Mouse (Mus musculus): ENCODE data around the gene Impdh2. TPM values are rescaled to one million over a fixed set of nuclear protein-coding genes. Genes with fewer than 3 reads are reported as not detected.

Gene Impdh2
- polyA plus RNA-seq (2014; fragmentation: Illumina TruSeq; extraction: RNeasy Lipid Tissue Mini Kit (QIAGEN cat#74804); ENCODE audit: low read depth, low replicate concordance): 69.1 TPM

DNA sequence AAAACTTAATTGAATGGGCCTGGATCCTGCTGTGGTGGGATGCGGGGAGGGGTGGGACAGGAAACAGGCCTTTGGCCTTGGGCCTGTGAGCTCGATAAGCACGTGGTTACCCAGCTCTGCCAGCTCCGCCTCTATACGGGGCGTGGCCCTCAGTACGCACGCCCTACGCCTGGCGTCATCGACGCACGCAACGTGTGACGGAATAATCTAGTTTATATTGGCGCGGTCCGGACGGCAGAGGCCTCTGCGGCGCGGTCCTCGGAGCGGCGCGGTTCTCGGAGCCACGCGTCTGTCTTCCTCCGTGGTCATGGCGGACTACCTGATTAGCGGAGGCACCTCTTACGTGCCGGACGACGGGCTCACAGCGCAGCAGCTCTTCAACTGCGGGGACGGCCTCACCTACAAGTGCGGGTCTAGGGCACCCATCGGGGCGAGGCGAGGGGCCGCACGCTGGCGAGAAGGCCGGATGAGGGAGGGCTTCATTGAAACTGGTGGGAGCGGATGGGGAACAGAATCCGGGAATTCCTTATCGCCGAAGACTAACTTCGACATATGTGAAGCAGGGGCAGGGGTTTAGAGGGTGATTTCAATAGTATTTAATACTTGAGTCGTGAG lies at the start of gene Impdh2:
TSS of gene Impdh2 (plus strand) at position 60 of the 615 bp plus-strand sequence.

DNA sequence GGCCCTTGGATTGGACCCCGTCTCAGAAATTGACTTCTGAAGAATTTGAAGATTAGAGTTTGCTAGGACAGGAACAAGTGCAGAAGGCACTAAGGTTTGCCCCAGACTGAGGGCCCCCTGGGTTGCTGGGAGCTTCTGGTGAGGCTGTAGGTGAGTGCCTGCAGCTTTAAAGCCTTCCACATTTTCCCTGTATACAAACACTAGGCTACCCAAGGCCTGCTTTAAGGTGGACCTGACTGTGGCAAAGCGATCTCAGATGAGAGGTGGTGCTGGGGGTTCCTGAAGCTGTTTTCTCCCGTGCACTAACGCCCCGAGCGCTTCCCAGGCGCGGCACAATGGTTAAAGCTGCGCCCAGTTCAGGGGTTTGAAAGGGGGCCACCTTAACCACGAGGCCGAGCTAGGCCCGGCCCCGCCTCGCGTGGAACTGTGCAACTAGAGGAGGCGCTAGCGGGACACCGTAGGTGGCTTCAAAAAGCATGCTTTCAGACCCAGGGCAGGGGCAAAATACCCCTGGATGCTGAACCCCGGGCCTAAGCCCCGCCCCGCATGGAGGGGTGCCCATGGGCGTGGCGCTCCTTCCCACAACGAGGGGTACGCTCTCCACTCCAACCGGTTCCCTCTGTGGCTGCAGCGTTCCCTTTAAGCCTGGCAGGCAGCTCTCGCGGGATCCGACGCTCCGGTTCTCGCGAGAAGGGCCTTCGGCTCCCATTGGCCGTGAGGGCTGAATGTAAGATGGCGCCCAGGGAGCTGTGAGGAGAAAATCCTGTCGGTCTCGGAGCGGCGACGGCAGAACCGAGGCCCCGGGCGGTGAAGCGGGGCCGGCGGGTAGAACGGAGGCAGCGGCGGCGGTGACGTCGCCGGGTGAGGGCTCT lies 43.5 kb upstream of the Impdh2 start, which contains the start of gene Qrich1:
TSS of gene Qrich1 (plus strand) at position 427 of the 872 bp plus-strand sequence.

DNA sequence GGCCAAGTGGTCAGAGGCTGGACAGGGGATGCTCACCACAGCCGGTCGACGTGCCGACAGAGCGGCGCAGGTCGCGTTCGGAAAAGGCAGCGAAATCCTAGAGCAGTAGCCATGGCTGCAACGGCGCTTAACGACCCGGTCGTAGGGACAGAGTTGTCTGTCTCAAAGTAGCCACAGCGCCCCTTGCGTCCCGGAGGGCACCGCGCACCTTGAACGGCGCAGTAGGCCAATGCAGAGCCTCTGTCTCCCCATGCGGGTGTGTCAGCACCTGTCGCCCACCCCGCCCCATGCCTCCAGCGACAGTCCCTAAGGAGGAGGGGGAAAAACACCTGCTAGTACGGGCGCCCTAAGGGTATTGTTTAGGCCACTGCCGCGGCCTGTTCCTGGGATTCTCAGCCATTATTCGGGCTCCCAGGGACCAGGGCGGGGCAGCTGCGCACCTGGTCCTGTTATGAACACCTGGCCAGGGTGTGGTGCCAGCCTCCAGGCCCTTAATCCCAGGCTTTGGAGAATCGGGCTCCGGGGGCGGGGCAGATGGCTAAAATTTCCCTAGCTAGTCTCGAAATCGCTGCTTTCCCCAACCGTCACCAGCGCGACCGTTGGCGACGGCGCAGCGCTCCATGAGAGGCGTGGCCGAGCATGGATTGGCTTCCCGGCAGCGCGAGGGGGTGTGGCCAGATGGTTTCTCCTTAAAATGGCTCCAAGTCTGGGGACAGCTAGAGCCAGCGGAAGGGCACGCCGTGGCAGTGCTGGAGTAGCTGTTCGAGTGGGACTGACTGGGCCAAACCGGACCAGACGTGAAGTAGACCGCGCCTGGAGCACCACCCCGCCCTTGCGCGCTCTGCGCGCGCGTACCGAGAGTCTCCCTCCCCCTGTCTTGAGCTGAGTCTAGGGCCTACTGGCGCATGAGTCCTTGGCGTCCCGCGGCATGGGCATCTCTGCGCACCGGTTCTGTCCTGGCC lies 7.0 kb downstream of the Impdh2 start, which contains the start of gene Ndufaf3:
TSS of gene Ndufaf3 (minus strand) at position 620 of the 962 bp plus-strand sequence.

DNA sequence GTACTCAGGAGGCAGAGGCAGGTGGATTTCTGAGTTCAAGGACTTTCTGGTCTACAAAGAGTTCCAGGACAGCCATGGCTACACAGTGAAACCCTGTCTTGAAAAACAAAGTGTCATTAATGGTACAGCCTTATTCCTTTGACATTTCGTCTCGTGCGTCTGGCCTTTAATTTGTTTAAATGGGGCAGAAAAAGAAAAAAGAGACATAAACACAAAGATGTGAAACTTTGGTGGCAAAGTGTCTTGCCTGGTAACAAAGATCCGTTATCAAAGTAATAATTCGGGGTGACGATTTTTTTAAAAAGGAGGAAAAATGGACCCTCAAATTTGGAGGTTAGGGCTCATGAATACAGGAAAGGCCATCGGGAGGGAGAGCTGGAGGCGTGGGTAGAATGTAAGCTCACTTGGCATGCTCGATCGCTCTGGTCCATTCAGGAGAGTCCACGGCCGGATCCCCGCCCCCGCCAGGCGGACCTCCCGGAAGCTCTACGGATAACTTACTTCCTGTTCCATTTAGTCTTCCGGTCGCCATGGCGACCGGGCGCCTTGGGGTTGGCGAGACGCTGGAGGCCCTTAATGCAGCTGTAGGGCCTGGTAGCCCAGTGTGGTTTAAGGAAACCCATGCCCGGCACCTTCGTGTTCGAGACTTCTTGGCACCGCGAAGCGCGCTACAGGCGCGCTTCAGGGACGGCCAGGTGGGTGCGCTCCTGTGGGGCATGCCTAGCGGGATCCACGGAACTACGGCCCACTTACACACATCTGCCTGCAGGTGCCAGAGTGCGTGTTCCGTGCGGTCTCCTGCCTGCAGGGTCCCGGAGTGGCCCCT lies 9.5 kb downstream of the Impdh2 start, which contains the start of gene Dalrd3:
TSS of gene Dalrd3 (plus strand) at position 506 of the 826 bp plus-strand sequence.

DNA sequence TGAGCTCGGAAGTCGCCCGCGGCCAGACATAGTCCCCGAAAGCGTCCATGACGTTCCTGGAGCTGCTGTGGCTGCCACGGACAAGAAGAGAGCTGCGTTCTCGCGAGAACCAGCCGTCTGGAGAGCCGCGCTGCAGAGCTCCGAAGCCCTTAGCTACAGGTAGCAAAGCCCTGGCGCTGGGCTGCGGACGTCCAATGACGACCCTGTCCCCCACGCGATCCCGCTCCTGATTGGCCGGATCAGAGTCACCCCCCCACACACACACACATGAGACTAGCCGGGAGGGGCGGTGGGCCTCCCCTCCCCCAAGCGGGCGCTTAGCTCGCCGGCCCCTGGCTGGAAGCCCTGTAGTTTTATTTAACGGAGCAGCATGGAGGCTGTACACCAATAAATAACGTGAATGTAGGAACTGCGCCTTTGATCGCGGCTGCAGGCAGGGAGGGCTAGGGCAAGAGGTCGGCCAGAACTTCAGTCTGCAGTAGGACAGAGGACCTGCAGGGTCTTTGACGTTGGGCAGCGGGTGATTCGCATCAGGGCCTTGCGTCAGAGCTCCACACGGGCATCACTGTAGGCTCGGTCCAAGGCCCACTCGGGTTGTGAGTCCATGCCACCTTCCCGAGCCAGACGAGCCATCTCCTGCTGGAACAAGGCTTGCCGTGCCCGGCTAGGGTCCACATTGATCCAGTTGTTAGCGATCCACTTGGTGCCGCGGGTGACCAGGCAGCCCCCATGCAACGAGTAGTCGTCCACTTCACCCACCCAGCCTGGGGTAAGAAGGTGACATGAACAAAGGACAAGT lies 18.7 kb downstream of the Impdh2 start, which contains the start of gene Wdr6:
TSS of gene Wdr6 (minus strand) at position 195 of the 799 bp plus-strand sequence.

DNA sequence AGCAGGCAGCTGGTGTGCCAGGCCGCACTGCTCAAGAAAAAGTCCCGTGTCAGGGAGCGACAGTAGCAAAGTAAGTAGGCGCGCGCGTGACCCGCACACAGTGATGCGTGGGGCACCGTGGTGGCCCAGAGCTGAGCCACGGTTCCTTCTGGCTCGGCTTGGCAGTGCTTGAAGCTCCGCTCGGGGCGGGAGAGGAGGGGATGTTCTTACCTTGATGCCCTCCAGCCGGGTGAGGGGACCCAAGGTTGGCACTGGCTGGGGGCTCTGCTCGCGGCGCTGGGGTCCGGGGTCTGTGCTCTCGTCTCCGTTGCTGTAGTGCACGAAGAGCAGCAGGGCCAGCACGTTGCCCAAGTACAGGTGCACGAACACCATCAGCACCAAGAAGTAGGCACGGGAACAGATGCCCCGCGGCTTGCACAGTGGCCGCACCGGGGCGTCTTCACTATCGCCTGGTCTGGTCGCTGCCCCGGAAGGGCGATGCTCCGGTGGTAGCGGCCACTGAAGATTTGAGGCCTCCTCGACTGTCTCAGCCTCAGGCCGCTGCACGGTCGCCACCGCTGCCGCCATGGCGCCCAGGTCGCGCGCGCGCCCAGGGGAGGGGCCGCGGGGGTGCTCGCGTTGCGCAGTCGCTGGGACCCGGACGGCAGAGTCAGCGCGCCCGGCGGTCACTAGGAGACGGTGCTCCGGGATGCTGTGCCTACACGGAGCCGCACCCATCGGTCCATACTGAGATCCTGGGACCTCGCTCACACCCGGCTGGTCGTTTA lies 37.1 kb downstream of the Impdh2 start, which contains the start of gene P4htm:
TSS of gene P4htm (minus strand) at position 670 of the 767 bp plus-strand sequence.

Other genes starting within 250 kb of the Impdh2 start
- 621 TPM for gene Gpx1, start 221.4 kb upstream of the Impdh2 start, polyA plus RNA-seq (2014; fragmentation: Illumina TruSeq; extraction: RNeasy Lipid Tissue Mini Kit (QIAGEN cat#74804); ENCODE audit: low read depth, low replicate concordance)
- 60.8 TPM for gene Usp4, start 212.4 kb upstream of the Impdh2 start, polyA plus RNA-seq (2014; fragmentation: Illumina TruSeq; extraction: RNeasy Lipid Tissue Mini Kit (QIAGEN cat#74804); ENCODE audit: low read depth, low replicate concordance)
- 2.5 TPM for gene 1700102P08Rik, start 167.5 kb upstream of the Impdh2 start, polyA plus RNA-seq (2014; fragmentation: Illumina TruSeq; extraction: RNeasy Lipid Tissue Mini Kit (QIAGEN cat#74804); ENCODE audit: low read depth, low replicate concordance)
- 0.40 TPM for gene Ccdc36, start 131.8 kb upstream of the Impdh2 start, polyA plus RNA-seq (2014; fragmentation: Illumina TruSeq; extraction: RNeasy Lipid Tissue Mini Kit (QIAGEN cat#74804); ENCODE audit: low read depth, low replicate concordance)
- gene BC048562, start 123.8 kb upstream of the Impdh2 start, polyA plus RNA-seq (2014; fragmentation: Illumina TruSeq; extraction: RNeasy Lipid Tissue Mini Kit (QIAGEN cat#74804); ENCODE audit: low read depth, low replicate concordance): 1.6 TPM
- gene Ccdc71, start 99.8 kb upstream of the Impdh2 start, polyA plus RNA-seq (2014; fragmentation: Illumina TruSeq; extraction: RNeasy Lipid Tissue Mini Kit (QIAGEN cat#74804); ENCODE audit: low read depth, low replicate concordance): 20.1 TPM
- 61.8 TPM for gene Klhdc8b, start 98.7 kb upstream of the Impdh2 start, polyA plus RNA-seq (2014; fragmentation: Illumina TruSeq; extraction: RNeasy Lipid Tissue Mini Kit (QIAGEN cat#74804); ENCODE audit: low read depth, low replicate concordance)
- 122 TPM for gene Lamb2, start 80.5 kb upstream of the Impdh2 start, polyA plus RNA-seq (2014; fragmentation: Illumina TruSeq; extraction: RNeasy Lipid Tissue Mini Kit (QIAGEN cat#74804); ENCODE audit: low read depth, low replicate concordance)
- gene Usp19, start 69.7 kb upstream of the Impdh2 start, polyA plus RNA-seq (2014; fragmentation: Illumina TruSeq; extraction: RNeasy Lipid Tissue Mini Kit (QIAGEN cat#74804); ENCODE audit: low read depth, low replicate concordance): 99.3 TPM
- gene Qars, start 52.6 kb upstream of the Impdh2 start, polyA plus RNA-seq (2014; fragmentation: Illumina TruSeq; extraction: RNeasy Lipid Tissue Mini Kit (QIAGEN cat#74804); ENCODE audit: low read depth, low replicate concordance): 126 TPM
- 68.9 TPM for gene Qrich1, start 43.5 kb upstream of the Impdh2 start, polyA plus RNA-seq (2014; fragmentation: Illumina TruSeq; extraction: RNeasy Lipid Tissue Mini Kit (QIAGEN cat#74804); ENCODE audit: low read depth, low replicate concordance)
- gene Ndufaf3, start 7.1 kb downstream of the Impdh2 start, polyA plus RNA-seq (2014; fragmentation: Illumina TruSeq; extraction: RNeasy Lipid Tissue Mini Kit (QIAGEN cat#74804); ENCODE audit: low read depth, low replicate concordance): 29.0 TPM
- gene Dalrd3, start 9.6 kb downstream of the Impdh2 start, polyA plus RNA-seq (2014; fragmentation: Illumina TruSeq; extraction: RNeasy Lipid Tissue Mini Kit (QIAGEN cat#74804); ENCODE audit: low read depth, low replicate concordance): 95.8 TPM
- gene Wdr6, start 18.5 kb downstream of the Impdh2 start, polyA plus RNA-seq (2014; fragmentation: Illumina TruSeq; extraction: RNeasy Lipid Tissue Mini Kit (QIAGEN cat#74804); ENCODE audit: low read depth, low replicate concordance): 39.9 TPM
- 7.0 TPM for gene P4htm, start 37.4 kb downstream of the Impdh2 start, polyA plus RNA-seq (2014; fragmentation: Illumina TruSeq; extraction: RNeasy Lipid Tissue Mini Kit (QIAGEN cat#74804); ENCODE audit: low read depth, low replicate concordance)
- gene Arih2, start 89.1 kb downstream of the Impdh2 start, polyA plus RNA-seq (2014; fragmentation: Illumina TruSeq; extraction: RNeasy Lipid Tissue Mini Kit (QIAGEN cat#74804); ENCODE audit: low read depth, low replicate concordance): 41.7 TPM
- gene Slc25a20, start 101.8 kb downstream of the Impdh2 start, polyA plus RNA-seq (2014; fragmentation: Illumina TruSeq; extraction: RNeasy Lipid Tissue Mini Kit (QIAGEN cat#74804); ENCODE audit: low read depth, low replicate concordance): 38.7 TPM
- 35.5 TPM for gene Prkar2a, start 129.0 kb downstream of the Impdh2 start, polyA plus RNA-seq (2014; fragmentation: Illumina TruSeq; extraction: RNeasy Lipid Tissue Mini Kit (QIAGEN cat#74804); ENCODE audit: low read depth, low replicate concordance)
- 197 TPM for gene Ip6k2, start 223.5 kb downstream of the Impdh2 start, polyA plus RNA-seq (2014; fragmentation: Illumina TruSeq; extraction: RNeasy Lipid Tissue Mini Kit (QIAGEN cat#74804); ENCODE audit: low read depth, low replicate concordance)
- gene Nckipsd, start 248.1 kb downstream of the Impdh2 start, polyA plus RNA-seq (2014; fragmentation: Illumina TruSeq; extraction: RNeasy Lipid Tissue Mini Kit (QIAGEN cat#74804); ENCODE audit: low read depth, low replicate concordance): 22.0 TPM

All from adipose tissue, adult 10 weeks (tissue).